Mouse (Mus musculus): ENCODE data around the gene Scamp1.

Scamp1 gene

DNA sequence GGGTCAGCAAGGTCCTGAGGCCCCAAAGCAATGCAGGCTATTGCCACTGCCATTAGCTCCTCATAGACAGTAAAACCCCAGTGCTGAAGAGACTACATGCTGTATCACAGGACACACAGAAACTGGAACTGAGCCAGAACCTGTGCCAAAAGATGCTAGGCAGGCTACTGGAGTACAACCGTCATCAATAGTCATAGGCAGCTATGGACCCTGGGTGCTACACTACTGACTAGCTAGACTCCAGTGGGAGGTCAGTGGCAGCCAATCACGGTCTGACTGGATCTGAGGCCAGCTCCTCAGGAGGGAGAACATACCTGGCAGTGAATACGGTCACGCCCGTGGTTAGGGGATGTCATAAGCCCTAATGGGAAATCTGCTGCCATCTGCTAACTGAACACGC is 14.4 kb downstream of the Scamp1 start:
- no peak for DNase-seq (ENCODE audit: low spot score)

DNA sequence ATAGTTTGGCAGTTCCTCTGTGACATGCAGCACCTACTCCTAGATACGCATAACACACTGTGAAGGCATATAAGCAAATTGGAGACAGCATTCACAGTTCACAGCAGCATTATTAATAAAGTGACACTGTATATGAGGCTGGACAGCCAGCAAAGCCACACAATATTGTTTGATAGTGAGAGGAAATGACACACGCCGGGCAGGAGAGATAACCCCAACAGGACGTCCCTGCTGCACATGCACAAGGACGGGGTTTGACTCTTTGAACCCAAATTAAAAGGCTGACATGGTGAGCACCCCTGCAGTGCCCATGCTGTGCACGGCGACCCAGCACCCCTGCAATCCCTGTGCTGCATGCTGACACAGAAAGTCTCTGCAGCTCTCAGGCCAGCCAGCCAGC is 17.5 kb downstream of the Scamp1 start:
- DNase-seq (ENCODE audit: low spot score): no peak

DNA sequence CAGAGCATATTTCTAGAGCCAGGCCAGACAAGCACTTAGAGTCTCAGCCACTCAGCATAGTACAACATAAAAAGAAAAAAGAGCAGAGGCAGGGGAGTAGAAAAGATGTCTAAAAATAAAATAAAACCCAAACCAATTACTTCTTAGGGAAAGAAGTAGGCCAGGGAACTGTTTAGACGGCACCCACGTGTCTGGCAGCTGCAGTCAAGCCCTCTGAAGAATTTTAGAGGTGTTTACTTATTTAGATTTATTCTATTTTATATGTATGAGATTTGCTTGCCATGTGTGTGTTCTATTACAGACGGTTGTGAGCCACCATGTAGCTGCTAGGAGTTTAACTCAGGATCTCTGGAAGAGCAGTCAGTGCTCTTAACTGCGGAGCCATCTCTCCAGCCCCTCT is 18.5 kb downstream of the Scamp1 start:
- DNase-seq (ENCODE audit: low spot score): no peak

DNA sequence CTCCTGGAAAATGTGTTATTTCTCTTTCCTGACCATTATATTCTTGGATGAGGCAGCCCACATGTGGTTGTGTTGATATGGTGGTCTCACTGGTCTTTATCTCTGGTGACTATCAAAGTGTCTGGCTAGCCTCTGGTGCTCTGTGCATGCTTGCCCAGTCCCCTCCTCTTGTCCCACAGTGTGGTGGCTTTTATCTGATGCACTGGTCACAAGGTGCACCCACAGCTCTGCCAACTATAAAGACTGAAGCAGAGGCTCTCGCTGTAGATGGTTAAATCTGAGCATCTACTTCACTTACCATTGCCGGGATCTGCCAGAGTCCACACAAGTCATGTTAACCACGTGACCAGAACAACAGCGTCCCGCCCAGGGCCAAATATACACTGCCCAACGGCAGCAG is 19.1 kb downstream of the Scamp1 start:
- no peak for DNase-seq (ENCODE audit: low spot score)

DNA sequence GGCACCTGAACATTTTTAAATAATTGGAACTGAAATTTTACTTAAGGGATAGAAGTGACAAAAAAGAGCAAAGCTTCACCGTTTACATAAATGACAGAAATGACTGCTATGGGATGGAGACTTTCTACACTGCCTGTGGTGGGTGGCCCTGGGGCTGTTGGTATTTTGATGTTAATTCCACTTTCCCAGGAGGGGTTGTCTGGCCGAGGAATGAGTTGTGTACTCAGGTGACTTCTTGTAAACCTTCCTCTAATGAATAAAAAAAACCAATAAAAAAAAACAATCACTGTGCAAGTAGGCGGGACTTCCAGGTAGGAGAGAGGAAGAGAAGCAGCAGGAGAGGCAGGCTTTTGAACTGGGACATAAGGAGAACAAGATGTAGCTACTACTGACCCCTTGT is 20.4 kb downstream of the Scamp1 start:
- no peak for DNase-seq (ENCODE audit: low spot score)

DNA sequence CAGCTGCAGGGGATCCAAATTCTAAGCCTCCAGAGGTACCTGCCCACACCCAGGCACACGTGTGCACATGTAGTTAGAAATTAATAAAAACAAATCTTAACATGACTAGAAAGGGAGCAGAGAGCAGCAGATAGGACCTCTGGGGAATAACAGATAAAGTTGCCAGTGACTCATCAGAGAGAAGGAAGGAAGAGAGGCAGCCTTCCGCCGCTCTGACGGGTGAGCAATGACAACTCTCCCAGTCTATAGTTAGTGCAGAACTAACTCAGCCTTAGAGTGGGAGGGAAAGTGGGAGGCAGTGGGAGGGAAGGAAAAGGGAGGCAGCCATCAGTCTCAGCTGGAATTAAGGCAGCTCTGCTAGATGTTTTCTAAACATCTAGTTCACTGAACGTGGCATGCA is 21.7 kb downstream of the Scamp1 start:
- no peak for DNase-seq (ENCODE audit: low spot score)

DNA sequence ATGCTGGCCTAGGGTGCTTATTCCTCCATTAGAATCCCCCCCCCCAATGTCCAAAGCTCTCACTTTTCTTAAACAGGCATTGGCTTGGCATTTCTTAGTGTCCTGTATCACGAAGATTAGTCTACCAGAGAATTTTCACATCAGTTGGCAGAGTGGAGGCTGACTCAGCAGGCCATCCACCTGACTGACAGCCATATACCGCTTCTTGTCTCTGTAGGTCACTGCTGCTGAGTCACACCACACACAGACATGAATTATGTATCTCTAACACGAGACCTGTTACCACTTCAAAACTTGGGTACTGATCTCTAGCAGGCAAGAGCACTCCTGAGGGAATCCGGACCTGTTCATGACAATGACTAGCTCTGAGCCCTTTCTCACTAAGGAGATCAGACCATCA is 23.1 kb downstream of the Scamp1 start:
- DNase-seq (ENCODE audit: low spot score): no peak

DNA sequence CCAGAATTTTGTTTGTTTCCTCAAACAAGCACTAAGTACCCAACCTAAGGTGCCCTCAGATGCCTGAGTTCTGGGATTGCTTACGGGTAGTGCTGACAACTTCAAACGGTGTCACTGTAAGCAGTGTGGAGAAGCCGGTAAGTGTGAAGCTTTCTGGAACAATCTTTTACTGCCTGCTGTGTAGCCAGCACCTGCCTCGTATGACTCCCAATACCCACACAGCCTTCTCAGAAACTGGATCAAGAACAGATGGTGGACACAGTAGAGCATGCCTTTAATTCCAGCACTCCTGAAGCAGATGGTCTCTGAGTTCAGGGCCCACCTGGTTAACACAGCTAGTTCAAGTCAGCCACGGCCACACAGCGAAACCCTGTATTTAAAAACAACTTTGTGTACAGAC is 24.0 kb downstream of the Scamp1 start:
- no peak for DNase-seq (ENCODE audit: low spot score)

DNA sequence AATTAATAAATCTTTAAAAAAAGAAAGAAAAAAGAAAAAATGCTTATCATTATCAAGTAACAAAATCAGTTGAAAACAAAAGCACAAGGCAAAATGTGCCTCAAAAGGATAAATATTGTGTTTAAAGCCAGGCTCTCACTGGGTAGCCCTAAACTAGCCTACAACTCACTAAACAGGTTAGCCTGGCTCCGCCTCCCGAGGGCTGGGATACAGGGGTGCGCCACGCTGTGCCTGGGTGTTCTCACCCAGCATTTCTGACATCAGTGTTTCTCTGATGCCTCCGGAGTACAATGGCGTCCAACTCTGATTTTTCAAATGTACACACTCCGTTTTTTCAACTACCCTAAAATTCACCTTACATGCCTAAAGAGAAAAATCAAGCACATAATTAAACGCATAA is 24.7 kb downstream of the Scamp1 start:
- no peak for DNase-seq (ENCODE audit: low spot score)

DNA sequence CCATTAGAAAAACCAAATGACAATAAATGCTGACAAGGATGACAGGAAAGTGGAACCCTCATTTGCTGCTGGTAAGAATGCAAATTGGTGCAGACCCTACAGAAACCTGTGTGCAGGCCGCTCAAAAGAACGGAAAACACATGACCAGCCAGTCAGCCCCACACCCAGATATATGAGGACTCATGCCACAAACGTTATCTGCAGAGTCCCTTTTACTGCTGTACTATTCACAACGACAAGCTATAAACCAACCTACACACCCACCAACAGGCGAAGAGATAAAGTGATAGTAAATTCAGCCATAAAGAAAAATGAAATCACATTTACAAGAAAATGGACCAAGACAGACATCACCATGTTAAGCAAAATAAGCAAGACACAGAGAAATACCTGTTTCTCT is 26.4 kb downstream of the Scamp1 start:
- no peak for DNase-seq (ENCODE audit: low spot score)

DNA sequence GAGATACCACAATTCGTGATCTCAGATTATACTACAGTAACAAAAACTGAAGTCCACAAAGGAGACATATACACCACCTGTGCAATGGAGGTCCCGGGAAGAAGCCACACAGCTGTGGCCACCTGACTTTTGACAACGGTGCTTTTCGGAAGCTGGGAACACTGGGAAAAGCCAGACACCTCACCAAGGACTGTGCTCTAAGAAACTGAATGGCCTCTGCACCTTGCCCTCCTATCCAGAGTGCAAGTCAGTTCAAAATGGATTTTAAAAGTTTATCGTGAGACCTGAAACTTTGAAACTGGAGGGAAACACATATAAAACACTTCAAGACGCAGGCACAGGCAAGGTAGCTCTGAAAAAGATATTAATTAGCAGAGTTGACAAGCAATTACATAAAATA is 27.1 kb downstream of the Scamp1 start:
- DNase-seq (ENCODE audit: low spot score): no peak

DNA sequence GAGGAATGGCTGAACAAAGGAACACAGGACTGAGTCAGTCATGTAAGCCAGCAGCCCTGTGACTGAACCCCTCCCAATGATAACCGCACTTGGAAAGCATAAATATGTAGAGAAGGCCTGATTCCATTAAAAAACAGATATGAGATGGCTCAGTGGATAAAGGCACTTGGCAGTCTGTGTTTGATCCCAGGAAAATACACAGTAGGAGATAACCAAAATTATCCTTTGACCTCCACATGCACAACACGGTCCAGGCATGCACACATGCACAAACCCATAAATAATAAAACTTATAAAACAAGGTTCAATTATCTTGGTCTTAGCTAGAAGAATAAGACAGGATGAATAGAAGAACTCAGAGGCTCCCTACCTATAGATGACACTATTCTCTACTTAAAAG is 27.9 kb downstream of the Scamp1 start:
- DNase-seq (ENCODE audit: low spot score): no peak

DNA sequence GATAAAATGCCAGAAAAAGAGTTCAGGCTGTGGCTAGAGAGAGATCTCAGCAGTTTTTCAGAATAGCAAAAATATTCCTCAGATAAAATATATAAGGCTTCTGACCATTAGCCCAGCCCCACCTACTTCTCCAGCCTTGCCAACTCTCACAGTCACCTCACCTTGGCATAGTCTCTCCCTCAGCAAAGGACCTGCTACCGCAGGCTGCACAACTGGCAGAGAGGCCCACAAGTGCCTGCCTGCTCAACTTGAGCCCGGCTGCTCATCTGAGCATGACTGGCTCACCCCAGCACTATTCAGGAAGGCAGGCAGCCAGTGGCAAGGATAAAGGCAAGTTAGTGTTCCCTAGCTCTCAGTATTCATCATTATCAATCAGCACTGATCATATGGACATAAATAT is 30.5 kb downstream of the Scamp1 start:
- DNase-seq (ENCODE audit: low spot score): no peak

DNA sequence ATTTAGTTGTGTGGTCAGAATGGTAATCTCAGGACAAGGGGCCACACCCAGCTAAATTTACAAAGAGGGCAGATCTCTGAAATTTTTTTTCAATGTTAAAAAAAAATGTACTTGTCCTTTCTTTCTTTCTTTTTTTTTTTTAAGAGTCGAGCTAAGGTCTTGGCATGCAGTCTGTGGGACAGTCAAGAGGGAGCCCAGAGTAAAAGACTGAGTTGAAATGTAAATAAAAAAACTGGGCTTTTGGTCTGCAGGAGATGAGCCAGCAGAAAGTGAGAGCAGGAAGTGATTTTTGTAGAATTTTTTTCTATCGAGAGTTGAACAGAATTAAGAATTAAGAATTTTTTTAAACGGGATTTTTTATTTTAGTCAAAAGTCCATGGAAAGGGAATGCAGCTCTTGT is 31.4 kb downstream of the Scamp1 start:
- DNase-seq (ENCODE audit: low spot score): no peak

DNA sequence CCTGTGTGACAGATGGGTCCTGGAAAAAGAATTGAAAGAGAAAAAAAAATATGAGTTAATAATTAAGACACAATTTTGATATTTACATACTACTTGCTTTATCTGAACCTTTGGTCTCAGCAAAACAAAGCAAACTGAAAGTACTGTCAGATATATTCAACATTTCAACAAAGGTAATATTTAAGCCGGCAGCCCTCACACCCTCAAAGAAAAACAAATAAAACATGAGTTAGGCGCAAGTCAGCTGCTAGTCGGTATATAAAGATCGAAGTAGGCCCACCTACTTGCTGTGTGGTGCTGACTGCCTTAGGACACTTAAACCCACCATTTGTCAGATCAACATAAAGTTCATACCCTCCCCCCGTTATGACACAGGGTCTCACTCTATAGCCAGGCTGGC is 32.6 kb downstream of the Scamp1 start:
- no peak for DNase-seq (ENCODE audit: low spot score)

DNA sequence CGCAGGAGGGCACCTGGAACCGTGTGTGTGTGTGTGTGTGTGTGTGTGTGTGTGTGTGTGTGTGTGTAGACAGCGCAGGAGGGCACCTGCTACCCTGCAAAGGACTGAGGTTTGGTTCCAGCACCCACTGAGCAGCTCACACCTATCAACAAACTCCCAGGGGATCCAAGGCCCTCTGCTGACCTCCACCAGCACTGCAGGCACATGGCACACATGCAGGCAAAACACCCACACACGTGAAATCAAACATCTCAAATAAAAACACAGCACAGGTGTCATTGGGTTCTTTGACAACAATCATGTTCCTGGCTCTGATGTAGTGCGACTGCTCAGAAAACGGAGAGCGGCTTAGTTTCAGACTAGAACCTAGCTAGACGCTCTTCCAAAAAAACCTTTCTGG is 34.9 kb downstream of the Scamp1 start:
- DNase-seq (ENCODE audit: low spot score): no peak

DNA sequence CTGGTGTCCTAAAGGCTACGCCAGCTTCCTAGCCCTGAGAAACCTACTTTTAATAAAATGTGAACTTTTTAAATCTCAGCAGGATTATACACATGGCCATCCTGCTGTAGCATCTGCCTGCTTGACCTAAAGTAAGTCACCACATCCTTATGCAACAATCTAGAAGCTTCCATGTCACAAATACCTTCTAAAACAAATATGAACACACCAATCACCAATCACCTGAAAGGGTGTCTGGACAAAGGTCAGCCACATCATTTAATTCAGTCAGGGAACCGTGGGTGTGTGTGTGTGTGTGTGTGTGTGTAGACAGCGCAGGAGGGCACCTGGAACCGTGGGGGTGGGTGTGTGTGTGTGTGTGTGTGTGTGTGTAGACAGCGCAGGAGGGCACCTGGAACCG is 35.5 kb downstream of the Scamp1 start:
- no peak for DNase-seq (ENCODE audit: low spot score)

DNA sequence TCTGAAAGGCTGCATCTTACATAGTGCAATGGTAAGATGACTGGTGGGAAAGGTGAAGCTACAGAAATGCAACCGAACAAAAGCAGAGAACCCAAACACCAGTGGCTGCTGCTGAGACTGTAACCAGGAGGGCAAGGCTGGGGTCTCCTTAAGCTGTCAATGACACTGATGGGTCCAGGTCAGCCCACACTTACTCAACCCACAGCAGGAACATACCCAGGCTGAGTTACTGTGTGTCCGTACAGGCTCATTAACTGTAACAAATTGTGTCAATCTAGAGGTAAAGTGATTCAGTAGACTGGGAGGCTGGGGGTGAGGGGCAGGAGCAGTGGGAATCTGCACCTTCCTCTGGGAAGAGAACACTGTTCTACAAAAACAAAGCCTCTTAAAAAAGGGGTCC is 42.8 kb downstream of the Scamp1 start:
- no peak for DNase-seq (ENCODE audit: low spot score)

DNA sequence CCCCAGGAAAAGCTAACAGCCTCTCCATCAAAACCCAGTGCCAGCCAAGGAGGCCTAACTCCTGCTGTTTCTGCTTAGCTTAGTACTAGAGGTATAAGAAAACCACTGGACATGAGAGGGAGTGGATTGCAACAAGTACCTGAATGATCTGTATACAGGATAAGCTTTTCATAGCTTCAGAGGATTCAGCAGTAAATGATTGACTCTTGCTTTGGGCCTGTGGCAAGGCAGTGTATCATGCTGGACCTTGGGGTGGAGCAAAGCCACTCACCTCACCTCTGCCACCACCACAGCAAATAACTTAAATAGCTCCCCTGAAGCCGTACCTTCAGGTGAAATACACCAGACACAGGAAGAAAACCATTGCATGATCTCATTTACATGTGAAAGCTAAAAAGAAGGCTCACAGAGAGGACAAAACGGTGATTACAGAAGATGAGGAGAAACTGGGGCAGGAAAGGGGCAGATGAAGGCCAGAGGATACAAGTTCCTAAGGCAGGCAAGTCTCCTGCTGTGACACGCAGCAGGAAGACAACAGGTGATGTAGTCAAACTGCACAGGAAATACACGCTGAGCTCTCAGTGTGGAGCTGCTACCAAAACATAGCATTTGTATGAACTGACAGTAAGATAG is 43.6 kb downstream of the Scamp1 start:
- no peak for DNase-seq (ENCODE audit: low spot score)

DNA sequence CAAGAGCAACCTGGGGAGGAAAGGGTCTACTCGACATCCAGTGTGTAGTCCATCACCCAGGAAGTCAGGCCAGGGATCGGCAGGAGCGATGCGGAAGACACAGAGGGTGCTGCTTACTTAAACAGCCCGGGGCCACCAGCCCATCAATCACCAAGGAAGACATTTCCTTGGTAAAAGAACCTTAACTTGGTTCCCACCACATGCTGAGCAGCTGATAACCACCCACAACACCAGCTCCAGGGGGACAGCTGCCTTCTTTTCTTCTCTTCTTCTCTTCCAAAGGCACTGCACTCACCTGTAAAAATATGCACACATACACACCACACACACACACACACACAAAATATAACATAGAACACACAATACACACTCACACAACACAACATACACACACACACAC is 44.8 kb downstream of the Scamp1 start:
- DNase-seq (ENCODE audit: low spot score): no peak

DNA sequence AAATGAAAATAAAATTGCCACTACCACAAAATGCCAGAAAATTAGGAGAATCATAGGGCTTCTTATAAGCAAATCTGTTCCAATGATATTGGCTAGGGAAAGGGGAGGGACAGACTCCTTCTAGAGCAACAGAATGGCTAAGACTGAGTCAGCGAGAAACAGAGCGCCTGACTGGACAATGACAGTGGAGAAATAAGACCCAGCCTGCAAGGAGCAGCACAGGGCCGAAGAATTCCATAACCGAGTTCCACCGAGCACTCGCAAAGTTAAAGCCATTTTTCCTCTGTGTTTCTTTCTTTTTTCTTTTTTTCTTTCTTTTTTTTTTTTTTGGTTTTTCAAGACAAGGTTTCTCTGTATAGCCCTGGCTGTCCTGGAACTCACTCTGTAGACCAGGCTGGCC is 45.5 kb downstream of the Scamp1 start:
- no peak for DNase-seq (ENCODE audit: low spot score)

DNA sequence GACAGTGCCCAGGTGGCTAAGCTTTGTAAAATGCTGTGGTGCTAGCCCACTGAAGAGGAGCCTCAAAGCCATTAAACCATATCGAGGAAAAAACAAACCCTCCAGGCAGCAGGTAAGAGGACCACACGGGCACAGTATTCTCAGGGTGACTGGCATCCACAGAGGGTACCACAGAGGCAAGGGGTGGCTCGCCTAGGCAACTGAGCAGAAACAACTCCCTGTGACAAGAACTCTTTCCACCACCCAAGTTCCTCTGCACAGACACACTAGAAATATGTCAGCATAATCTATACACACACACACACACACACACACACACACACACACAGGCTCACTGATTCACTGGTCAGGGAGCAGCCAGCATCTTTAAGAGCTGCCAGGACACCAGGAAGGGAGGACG is 46.2 kb downstream of the Scamp1 start:
- no peak for DNase-seq (ENCODE audit: low spot score)

DNA sequence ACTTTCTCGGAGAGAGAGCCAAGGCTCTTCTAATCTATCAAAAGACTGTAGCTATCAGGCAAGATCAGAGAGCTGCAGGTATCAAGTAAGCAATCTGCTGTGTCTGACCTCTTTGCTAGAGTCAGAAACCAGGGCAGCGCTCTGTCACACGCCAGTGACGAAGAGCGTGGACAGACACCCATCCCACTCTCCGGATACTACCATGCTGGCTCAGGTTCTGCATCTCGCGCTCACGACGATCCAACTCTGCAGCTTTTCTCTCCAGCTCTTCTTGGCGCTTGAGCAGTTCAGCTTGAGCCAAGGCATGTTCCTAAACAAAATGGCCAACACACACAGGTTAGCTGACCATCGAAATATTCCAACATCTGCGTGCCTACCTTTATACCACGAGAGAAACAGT is 53.8 kb downstream of the Scamp1 start:
- no peak for DNase-seq (ENCODE audit: low spot score)

DNA sequence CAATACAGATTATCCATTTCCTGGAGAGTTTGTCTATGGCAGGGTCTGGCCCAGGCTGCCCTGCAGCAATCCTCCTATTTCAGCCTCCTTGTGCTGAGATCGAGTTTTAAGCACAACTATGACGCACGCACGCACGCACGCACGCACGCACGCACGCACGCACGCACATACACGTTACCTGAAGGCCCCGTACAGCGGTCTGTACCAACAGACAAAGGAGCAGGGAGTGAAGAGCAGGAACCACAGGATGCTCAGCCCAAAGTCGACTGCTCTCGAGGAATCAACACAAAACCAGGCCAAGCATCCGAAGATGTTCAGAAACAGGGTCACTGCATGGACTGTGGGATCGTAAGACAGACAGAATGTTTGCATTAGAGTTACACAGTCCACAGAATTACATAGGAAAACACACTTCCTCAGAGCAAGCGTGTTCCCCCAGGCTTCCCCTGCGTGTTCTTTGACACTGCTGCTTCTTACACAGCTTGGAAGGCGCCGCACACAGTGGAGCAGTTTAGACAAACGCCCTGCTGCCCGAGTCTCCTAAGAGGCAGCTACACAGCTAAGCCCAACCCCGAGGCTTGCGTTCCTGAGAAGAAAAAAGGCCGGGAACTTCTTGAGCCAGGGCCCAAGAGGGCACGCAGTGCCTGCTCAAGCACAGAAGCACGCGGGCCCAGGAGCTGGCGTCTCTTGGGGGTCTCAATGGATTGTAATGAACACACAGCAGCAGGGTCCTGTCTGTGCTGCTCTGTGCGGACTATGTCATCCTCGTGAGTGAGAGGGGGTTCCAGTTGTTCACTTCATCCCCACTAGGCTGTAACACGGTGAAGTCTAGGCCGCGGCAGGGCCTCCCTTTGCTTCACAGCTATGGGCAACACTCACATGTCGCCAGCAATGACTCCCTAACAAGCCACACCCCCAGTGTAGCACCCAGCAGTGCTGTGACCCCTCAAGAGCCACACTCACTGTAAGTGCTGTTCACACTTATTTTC is 60.6 kb downstream of the Scamp1 start:
- DNase-seq (ENCODE audit: low spot score): no peak

All from testis, postnatal 10 days (tissue).